Mouse (Mus musculus) embryonic facial prominence, embryonic 10.5 days (tissue): ENCODE results near the gene L1td1. TPM values are rescaled to one million over a fixed set of nuclear protein-coding genes. Genes with fewer than 3 reads are reported as not detected.

ENCODE experiments used
- DNase-seq: peaks from one replicate; pipeline ENCODE4 v3.0.0-alpha.2; 2017; ENCODE audit warnings: low spot score
- H3K27ac ChIP-seq: fragments of 300-500 bp; sonication (generic); replicated peaks from 2 replicates; pipeline ENCODE4 v1.5.1; 2016; ENCODE audit warnings: mild to moderate bottlenecking
- H3K27me3 ChIP-seq: fragments of 300-500 bp; sonication (generic); replicated peaks from 2 replicates; pipeline ENCODE4 v1.6.1; 2016; ENCODE audit warnings: low read depth, mild to moderate bottlenecking; ENCODE audit not compliant: poor library complexity, severe bottlenecking
- H3K36me3 ChIP-seq: fragments of 300-500 bp; sonication (generic); replicated peaks from 2 replicates; pipeline ENCODE4 v1.6.1; 2016; ENCODE audit warnings: mild to moderate bottlenecking, moderate library complexity
- H3K4me1 ChIP-seq: fragments of 300-500 bp; sonication (generic); 2 replicates; pipeline ENCODE4 v1.6.1; 2016
- H3K4me3 ChIP-seq: fragments of 300-500 bp; sonication (generic); 2 replicates; pipeline ENCODE4 v1.5.1; 2016; ENCODE audit warnings: mild to moderate bottlenecking, moderate library complexity
- H3K9me3 ChIP-seq: fragments of 300-500 bp; sonication (generic); 2 replicates; pipeline ENCODE4 v1.6.1; 2016; ENCODE audit warnings: mild to moderate bottlenecking
- WGBS: fragments of 180-500 bp; shearing (Covaris S2); methylation state at CpG from one replicate; pipeline ENCODE4 v1.1.7; 2016; 5-methylcytosine and 5-hydroxymethylcytosine counted together
- polyA plus RNA-seq: library from polyadenylated mRNA; unstranded; fragments of >200 nt; fragmentation: Nextera tagmentation; extraction: Ambion mirVana; gene quantifications from 2 replicates; pipeline ENCODE4 v1.2.1, GENCODE M21; 2016

Gene L1td1
- polyA plus RNA-seq, 1 experiment from 2014 or later: 0.44 TPM

- DNase-seq: peak; percentile 33
- Histone ChIP-seq H3K4me3 (no peak overlapping the region), H3K27me3 (no peaks in the 10 kb centered on the region), H3K9me3 (no peaks in the 10 kb centered on the region), H3K4me1 (peaks cover 27% of the 10 kb centered on the region), H3K36me3 (peaks cover 57% of the 10 kb centered on the region), H3K27ac (peak overlapping the region; percentile 72)
- 30% methylated on average over 11 of the region's 11 CpGs for WGBS
These were observed 29.6 kb downstream of the L1td1 start for GRCm38 (mm10) chr4:98756141-98756540.

- 68% methylated on average over 4 of the region's 4 CpGs for WGBS
- no peaks in the 10 kb centered on the region for H3K27me3 ChIP-seq
- peaks cover 27% of the 10 kb centered on the region for H3K4me1 ChIP-seq
- DNase-seq: no peak
- peaks cover 73% of the 10 kb centered on the region for H3K36me3 ChIP-seq
- no peaks in the 10 kb centered on the region for H3K9me3 ChIP-seq
- peak overlapping the region; percentile 55 for H3K27ac ChIP-seq
- H3K4me3 ChIP-seq: no peak overlapping the region
These were observed 31.7 kb downstream of the L1td1 start for GRCm38 (mm10) chr4:98758012-98758821.

- no peak overlapping the region for H3K4me3 ChIP-seq
- H3K27me3 ChIP-seq: no peaks in the 10 kb centered on the region
- no peak for DNase-seq
- H3K4me1 ChIP-seq: peaks cover 27% of the 10 kb centered on the region
- 87% methylated on average over 3 of the region's 3 CpGs for WGBS
- H3K36me3 ChIP-seq: peaks cover 79% of the 10 kb centered on the region
- peak overlapping the region; percentile 55; the same call in 1 of the 2 replicates for H3K27ac ChIP-seq
- no peaks in the 10 kb centered on the region for H3K9me3 ChIP-seq
These were observed 32.5 kb downstream of the L1td1 start for GRCm38 (mm10) chr4:98758872-98759518.

- DNase-seq: no peak
- 81% methylated on average over 14 of the region's 14 CpGs for WGBS
These were observed 40.9 kb downstream of the L1td1 start for GRCm38 (mm10) chr4:98767134-98768133.

GRCm38 (mm10) chr4:98773785-98774184, 47.3 kb downstream of the L1td1 start:
- no peak overlapping the region for H3K4me3 ChIP-seq
- H3K27me3 ChIP-seq: peaks cover 9% of the 10 kb centered on the region
- 89% methylated on average over 5 of the region's 5 CpGs for WGBS
- H3K9me3 ChIP-seq: no peaks in the 10 kb centered on the region
- no peak overlapping the region for H3K27ac ChIP-seq
- DNase-seq: no peak
- peaks cover 81% of the 10 kb centered on the region for H3K36me3 ChIP-seq
- H3K4me1 ChIP-seq: peaks cover 28% of the 10 kb centered on the region

More at GRCm38 (mm10) chr4:98767134-98768133, 40.9 kb downstream of the L1td1 start:
- Histone ChIP-seq H3K4me3 (no peak overlapping the region), H3K27ac (no peak overlapping the region), H3K27me3 (no peaks in the 10 kb centered on the region), H3K4me1 (peaks cover 10% of the 10 kb centered on the region), H3K9me3 (no peaks in the 10 kb centered on the region), H3K36me3 (peaks cover 87% of the 10 kb centered on the region)

GRCm38 (mm10) chr4:98776721-98777427, 50.3 kb downstream of the L1td1 start:
- peak overlapping the region; percentile 78 for H3K27ac ChIP-seq

GRCm38 (mm10) chr4:98777464-98777863, 50.9 kb downstream of the L1td1 start:
- H3K27ac ChIP-seq: peak overlapping the region; percentile 78
- H3K9me3 ChIP-seq: no peaks in the 10 kb centered on the region
- no peak for DNase-seq
- peaks cover 52% of the 10 kb centered on the region for H3K4me1 ChIP-seq
- H3K36me3 ChIP-seq: peaks cover 58% of the 10 kb centered on the region
- H3K4me3 ChIP-seq: no peak overlapping the region
- 84% methylated on average over 6 of the region's 6 CpGs for WGBS
- H3K27me3 ChIP-seq: peaks cover 22% of the 10 kb centered on the region

More at GRCm38 (mm10) chr4:98776721-98777427, 50.3 kb downstream of the L1td1 start:
- no peak overlapping the region for H3K4me3 ChIP-seq
- H3K9me3 ChIP-seq: no peaks in the 10 kb centered on the region
- peaks cover 63% of the 10 kb centered on the region for H3K36me3 ChIP-seq
- DNase-seq: peak; percentile 63
- H3K27me3 ChIP-seq: peaks cover 22% of the 10 kb centered on the region
- WGBS: 52% methylated on average over 10 of the region's 10 CpGs
- H3K4me1 ChIP-seq: peaks cover 48% of the 10 kb centered on the region

GRCm38 (mm10) chr4:98778219-98778618, 51.7 kb downstream of the L1td1 start:
- H3K27ac ChIP-seq: peak overlapping the region; percentile 78

GRCm38 (mm10) chr4:98785851-98786250, 59.3 kb downstream of the L1td1 start:
- WGBS: 46% methylated on average over 8 of the region's 8 CpGs

More at GRCm38 (mm10) chr4:98778219-98778618, 51.7 kb downstream of the L1td1 start:
- no peaks in the 10 kb centered on the region for H3K9me3 ChIP-seq
- peak; percentile 37 for DNase-seq
- H3K4me1 ChIP-seq: peaks cover 52% of the 10 kb centered on the region
- peak overlapping the region; percentile 37; the same call in 1 of the 2 replicates for H3K4me3 ChIP-seq
- 11% methylated on average over 16 of the region's 16 CpGs for WGBS
- H3K27me3 ChIP-seq: peaks cover 22% of the 10 kb centered on the region
- H3K36me3 ChIP-seq: peaks cover 57% of the 10 kb centered on the region

GRCm38 (mm10) chr4:98786281-98786680, 59.7 kb downstream of the L1td1 start:
- 0 out of 2 replicates have a peak overlapping the region, but pooled peaks have one; percentile 4 for H3K27ac ChIP-seq
- H3K27me3 ChIP-seq: no peaks in the 10 kb centered on the region
- H3K4me1 ChIP-seq: peaks cover 47% of the 10 kb centered on the region
- no peaks in the 10 kb centered on the region for H3K9me3 ChIP-seq
- WGBS: 28% methylated on average over 3 of the region's 3 CpGs
- H3K4me3 ChIP-seq: no peak overlapping the region
- H3K36me3 ChIP-seq: peaks cover 29% of the 10 kb centered on the region
- no peak for DNase-seq

More at GRCm38 (mm10) chr4:98785851-98786250, 59.3 kb downstream of the L1td1 start:
- no peak overlapping the region for H3K27ac ChIP-seq
- H3K4me3 ChIP-seq: no peak overlapping the region
- no peaks in the 10 kb centered on the region for H3K9me3 ChIP-seq
- H3K27me3 ChIP-seq: no peaks in the 10 kb centered on the region
- no peak for DNase-seq
- peaks cover 29% of the 10 kb centered on the region for H3K36me3 ChIP-seq
- H3K4me1 ChIP-seq: peaks cover 45% of the 10 kb centered on the region
